Mouse (Mus musculus) CH12.LX (cell line): ENCODE results near the gene Slitrk3.

Source experiments
- CTCF ChIP-seq, 2 experiments: IDR thresholded peaks in 1 of 2; conservative IDR thresholded peaks in 1 of 2; 2 replicates each; pipeline ENCODE4 v1.5.1; 2011 to 2012; ENCODE audit warnings: low read depth in 2 of 2, low read length in 2 of 2, improper control_type of control experiment in 1 of 2, inconsistent platforms in 1 of 2, mild to moderate bottlenecking in 1 of 2, moderate library complexity in 1 of 2
- E2F4 ChIP-seq: IDR thresholded peaks from 2 replicates; pipeline ENCODE4 v1.6.1; 2011; ENCODE audit warnings: low read depth, low read length, improper control_type of control experiment; ENCODE audit not compliant: insufficient replicate concordance
- MAFK ChIP-seq: IDR thresholded peaks from 2 replicates; pipeline ENCODE4 v1.6.1; 2011; ENCODE audit warnings: low read length, improper control_type of control experiment; ENCODE audit not compliant: insufficient replicate concordance
- MXI1 ChIP-seq: IDR thresholded peaks from 2 replicates; pipeline ENCODE4 v1.6.1; 2011; ENCODE audit warnings: mild to moderate bottlenecking, low read depth, low read length, improper control_type of control experiment
- POLR2A ChIP-seq: IDR thresholded peaks from 2 replicates; pipeline ENCODE4 v1.6.1; 2011; ENCODE audit warnings: low read depth, mild to moderate bottlenecking, improper control_type of control experiment, low read length
- ZC3H11A ChIP-seq: IDR thresholded peaks from 2 replicates; pipeline ENCODE4 v1.6.1; 2012; ENCODE audit warnings: low read depth, mild to moderate bottlenecking, inconsistent platforms, low read length, improper control_type of control experiment
- ZKSCAN1 ChIP-seq: IDR thresholded peaks from 2 replicates; pipeline ENCODE4 v1.6.1; 2012; ENCODE audit warnings: low read depth, inconsistent platforms, low read length, improper control_type of control experiment, borderline replicate concordance
- ZNF384 ChIP-seq: IDR thresholded peaks from 2 replicates; pipeline ENCODE4 v1.6.1; 2012; ENCODE audit warnings: low read depth, low read length, improper control_type of control experiment, inconsistent platforms

- TF ChIP-seq CTCF (conservative IDR thresholded peaks at IDR 0.05 in 1 of 2, IDR thresholded peaks at IDR 0.05 in 1 of 2; ENCODE audit: low read depth in 2 of 2, low read length in 2 of 2) (no peak), ZKSCAN1 (no peak), MAFK (no peak), ZC3H11A (no peak), ZNF384 (no peak), E2F4 (no peak), MXI1 (no peak), POLR2A (no peak)
Observed at GRCm38 (mm10) chr3:73058190-73058589, 587 bp upstream of the Slitrk3 start.
